Mouse (Mus musculus): ENCODE data around the gene Zscan10. TPM values are rescaled to one million over a fixed set of nuclear protein-coding genes. Genes with fewer than 3 reads are reported as not detected.

Gene Zscan10
- polyA plus RNA-seq, 1 experiment from 2014 or later, result not detected

- Histone ChIP-seq H3K9ac (replicated peaks; ENCODE audit: low read depth, low read length) (no peak overlapping the region), H3K9me3 (ENCODE audit: control insufficient read depth, low read depth, low read length) (no peaks in the 10 kb centered on the region), H3K4me1 (ENCODE audit: control insufficient read depth, insufficient read depth, low read length) (peaks cover 7% of the 10 kb centered on the region; the same call in 1 of the 2 replicates), H3K36me3 (ENCODE audit: control insufficient read depth, insufficient read depth, low read length) (peaks cover 47% of the 10 kb centered on the region), H3K4me3 (ENCODE audit: low read depth, low read length) (no peak overlapping the region), H3K27me3 (ENCODE audit: control insufficient read depth, insufficient read depth, low read length) (no peaks in the 10 kb centered on the region), H3K27ac (ENCODE audit: low read length) (no peak overlapping the region), H3K4me2 (replicated peaks; ENCODE audit: low read depth, low read length) (no peak overlapping the region)
- ATAC-seq (ENCODE audit: insufficient number of reproducible peaks, insufficient read depth, low FRiP score, low read depth), result no peak
- 80% methylated on average over 7 of the region's 7 CpGs for WGBS
These were observed 45.3 kb upstream of the Zscan10 start for GRCm38 (mm10) chr17:23555243-23555916.

GRCm38 (mm10) chr17:23559767-23560166 is 40.9 kb upstream of the Zscan10 start:
- Histone ChIP-seq H3K36me3 (ENCODE audit: control insufficient read depth, insufficient read depth, low read length) (peaks cover 53% of the 10 kb centered on the region), H3K4me3 (ENCODE audit: low read depth, low read length) (no peak overlapping the region), H3K9me3 (ENCODE audit: control insufficient read depth, low read depth, low read length) (no peaks in the 10 kb centered on the region), H3K27ac (ENCODE audit: low read length) (no peak overlapping the region), H3K4me1 (ENCODE audit: control insufficient read depth, insufficient read depth, low read length) (peaks cover 2% of the 10 kb centered on the region; the same call in 1 of the 2 replicates), H3K4me2 (replicated peaks; ENCODE audit: low read depth, low read length) (no peak overlapping the region), H3K27me3 (ENCODE audit: control insufficient read depth, insufficient read depth, low read length) (no peaks in the 10 kb centered on the region), H3K9ac (replicated peaks; ENCODE audit: low read depth, low read length) (no peak overlapping the region)
- WGBS, result 57% methylated on average over 11 of the region's 11 CpGs
- ATAC-seq (ENCODE audit: insufficient number of reproducible peaks, insufficient read depth, low FRiP score, low read depth), result no peak

DNA sequence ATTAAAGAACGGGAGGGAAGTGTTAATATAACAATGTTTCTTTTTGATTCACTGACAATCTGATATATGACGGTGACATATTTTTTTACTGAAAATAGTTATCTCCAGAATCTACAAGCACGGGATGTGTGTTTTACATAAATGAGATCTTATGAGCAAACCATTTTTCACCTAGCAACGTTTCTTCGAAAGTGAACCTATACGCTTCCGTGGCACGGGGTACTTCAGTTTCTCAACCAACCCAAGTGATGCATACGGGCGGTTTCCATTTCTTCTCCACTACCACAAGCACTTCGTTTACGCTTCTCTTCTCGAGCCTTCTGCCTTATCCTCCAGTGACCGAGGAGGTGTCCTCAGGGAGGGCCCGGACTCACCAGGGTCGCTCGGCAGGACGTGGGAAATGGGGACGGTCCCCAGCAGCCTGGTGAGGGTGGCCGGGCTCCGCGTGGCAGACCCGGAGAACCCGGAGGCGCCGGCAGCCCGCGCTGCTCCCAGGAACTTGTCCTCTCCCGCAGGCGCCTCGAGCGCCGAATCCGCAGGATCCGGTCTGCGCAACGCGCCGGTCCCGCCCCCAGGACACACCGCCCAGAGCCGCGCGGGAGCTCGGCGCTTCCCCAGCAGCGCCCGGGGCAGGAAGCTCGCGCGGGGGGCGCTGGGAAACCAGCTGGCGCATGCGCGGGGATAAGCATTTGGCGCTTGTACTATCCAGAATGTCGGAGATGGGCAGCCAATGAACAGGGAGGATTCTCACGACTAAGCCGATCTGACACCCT is 36.9 kb upstream of the Zscan10 start, which contains the start of gene Zfp213:
Zfp213 (minus strand) TSS at position 644 of the 773 bp plus-strand sequence.
- H3K4me3 ChIP-seq (ENCODE audit: low read depth, low read length), result peak within 1 kb of the TSS; percentile 71
- peak within 1 kb of the TSS; percentile 95 for H3K27ac ChIP-seq (ENCODE audit: low read length)
- peak; percentile 98 for ATAC-seq (ENCODE audit: insufficient number of reproducible peaks, insufficient read depth, low FRiP score, low read depth)
- H3K9ac ChIP-seq (replicated peaks; ENCODE audit: low read depth, low read length), result peak within 1 kb of the TSS; percentile 95
- peaks cover 5% of the 10 kb centered on the region; the same call in 1 of the 2 replicates for H3K4me1 ChIP-seq (ENCODE audit: control insufficient read depth, insufficient read depth, low read length)
- WGBS, result under 1% methylated on average over 59 of the region's 59 CpGs
- no peaks in the 10 kb centered on the region for H3K27me3 ChIP-seq (ENCODE audit: control insufficient read depth, insufficient read depth, low read length)
- H3K4me2 ChIP-seq (replicated peaks; ENCODE audit: low read depth, low read length), result peak within 1 kb of the TSS; percentile 80
- H3K36me3 ChIP-seq (ENCODE audit: control insufficient read depth, insufficient read depth, low read length), result peaks cover 20% of the 10 kb centered on the region
- no peaks in the 10 kb centered on the region for H3K9me3 ChIP-seq (ENCODE audit: control insufficient read depth, low read depth, low read length)

DNA sequence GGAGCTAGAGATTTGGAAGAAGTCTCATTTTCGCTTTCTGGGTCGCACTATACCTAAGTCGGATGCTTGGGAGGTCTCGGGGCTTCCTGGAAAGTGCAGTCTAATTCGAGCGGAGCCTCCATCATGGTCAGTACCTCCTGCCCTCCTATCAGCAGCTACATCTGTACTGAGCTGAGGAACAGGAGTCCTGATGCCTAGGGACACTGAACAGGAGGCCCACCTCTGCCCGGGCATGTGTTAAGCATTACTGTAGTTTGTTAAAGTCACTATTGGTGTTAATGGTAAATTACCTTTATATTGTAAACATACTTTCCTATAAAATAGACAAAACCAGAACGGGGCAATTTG is 36.3 kb upstream of the Zscan10 start:
- Histone ChIP-seq H3K4me3 (ENCODE audit: low read depth, low read length) (peak overlapping the region; percentile 71), H3K4me1 (ENCODE audit: control insufficient read depth, insufficient read depth, low read length) (peaks cover 5% of the 10 kb centered on the region; the same call in 1 of the 2 replicates), H3K27me3 (ENCODE audit: control insufficient read depth, insufficient read depth, low read length) (no peaks in the 10 kb centered on the region), H3K36me3 (ENCODE audit: control insufficient read depth, insufficient read depth, low read length) (peaks cover 15% of the 10 kb centered on the region), H3K9ac (replicated peaks; ENCODE audit: low read depth, low read length) (peak overlapping the region; percentile 95), H3K27ac (ENCODE audit: low read length) (peak overlapping the region; percentile 95; the same call in 1 of the 2 replicates), H3K4me2 (replicated peaks; ENCODE audit: low read depth, low read length) (peak overlapping the region; percentile 80), H3K9me3 (ENCODE audit: control insufficient read depth, low read depth, low read length) (no peaks in the 10 kb centered on the region)
- peak; percentile 75 for ATAC-seq (ENCODE audit: insufficient number of reproducible peaks, insufficient read depth, low FRiP score, low read depth)
- WGBS, result 0% methylated on average over 8 of the region's 8 CpGs

- no peak for ATAC-seq (ENCODE audit: insufficient number of reproducible peaks, insufficient read depth, low FRiP score, low read depth)
- Histone ChIP-seq H3K9ac (replicated peaks; ENCODE audit: low read depth, low read length) (no peak overlapping the region), H3K27me3 (ENCODE audit: control insufficient read depth, insufficient read depth, low read length) (no peaks in the 10 kb centered on the region), H3K27ac (ENCODE audit: low read length) (no peak overlapping the region), H3K36me3 (ENCODE audit: control insufficient read depth, insufficient read depth, low read length) (no peaks in the 10 kb centered on the region), H3K4me2 (replicated peaks; ENCODE audit: low read depth, low read length) (no peak overlapping the region), H3K4me3 (ENCODE audit: low read depth, low read length) (no peak overlapping the region), H3K4me1 (ENCODE audit: control insufficient read depth, insufficient read depth, low read length) (peaks cover 5% of the 10 kb centered on the region; the same call in 1 of the 2 replicates), H3K9me3 (ENCODE audit: control insufficient read depth, low read depth, low read length) (no peaks in the 10 kb centered on the region)
- WGBS, result 50% methylated on average over 5 of the region's 5 CpGs
These were observed 33.9 kb upstream of the Zscan10 start for GRCm38 (mm10) chr17:23566787-23567186.

DNA sequence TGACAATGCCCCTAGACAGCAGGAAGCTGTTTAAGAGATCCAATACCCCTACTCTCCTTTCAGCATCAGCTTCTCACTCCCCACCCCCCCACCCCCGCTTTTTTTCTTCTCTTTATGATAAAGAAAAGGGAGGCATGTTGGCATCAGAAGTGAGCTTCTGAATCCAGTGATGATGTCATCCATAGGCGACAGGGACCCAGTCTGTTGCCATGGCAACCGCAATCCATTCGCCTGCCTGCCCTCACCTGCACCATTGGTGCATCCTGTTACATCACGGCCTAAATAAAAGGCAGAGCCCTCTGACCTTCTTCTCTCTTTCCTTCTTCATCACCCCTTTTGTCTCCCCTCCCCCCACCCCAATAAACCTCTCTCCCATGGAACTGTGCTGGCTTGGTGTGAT is 32.3 kb upstream of the Zscan10 start:
- no peak overlapping the region for H3K4me2 ChIP-seq (replicated peaks; ENCODE audit: low read depth, low read length)
- H3K36me3 ChIP-seq (ENCODE audit: control insufficient read depth, insufficient read depth, low read length), result no peaks in the 10 kb centered on the region
- H3K27me3 ChIP-seq (ENCODE audit: control insufficient read depth, insufficient read depth, low read length), result no peaks in the 10 kb centered on the region
- no peak overlapping the region for H3K27ac ChIP-seq (ENCODE audit: low read length)
- 44% methylated on average over 5 of the region's 5 CpGs for WGBS
- peaks cover 5% of the 10 kb centered on the region; the same call in 1 of the 2 replicates for H3K4me1 ChIP-seq (ENCODE audit: control insufficient read depth, insufficient read depth, low read length)
- ATAC-seq (ENCODE audit: insufficient number of reproducible peaks, insufficient read depth, low FRiP score, low read depth), result no peak
- no peak overlapping the region for H3K9ac ChIP-seq (replicated peaks; ENCODE audit: low read depth, low read length)
- no peaks in the 10 kb centered on the region for H3K9me3 ChIP-seq (ENCODE audit: control insufficient read depth, low read depth, low read length)
- no peak overlapping the region for H3K4me3 ChIP-seq (ENCODE audit: low read depth, low read length)

DNA sequence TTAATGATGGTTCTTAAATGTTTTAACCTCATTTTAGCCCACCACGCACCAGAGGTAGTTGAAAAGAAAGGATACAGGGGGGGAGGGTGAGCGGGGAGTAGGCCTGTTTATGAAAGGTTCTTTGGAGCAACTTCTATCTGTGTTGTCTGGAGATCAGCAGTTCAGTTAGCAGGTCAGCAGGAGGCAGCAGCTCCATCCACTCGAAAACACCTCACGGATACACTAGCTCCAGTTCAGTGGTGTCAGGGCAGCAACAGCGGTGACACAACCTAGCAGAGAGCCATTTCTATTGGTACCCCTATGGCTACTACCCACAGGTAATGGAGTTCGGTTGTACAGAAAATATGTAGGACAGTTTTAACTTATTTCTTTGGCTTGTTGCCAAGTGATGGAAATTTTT is 30.6 kb upstream of the Zscan10 start:
- Histone ChIP-seq H3K9me3 (ENCODE audit: control insufficient read depth, low read depth, low read length) (no peaks in the 10 kb centered on the region), H3K36me3 (ENCODE audit: control insufficient read depth, insufficient read depth, low read length) (peaks cover 3% of the 10 kb centered on the region; the same call in 1 of the 2 replicates), H3K9ac (replicated peaks; ENCODE audit: low read depth, low read length) (no peak overlapping the region), H3K4me3 (ENCODE audit: low read depth, low read length) (no peak overlapping the region), H3K4me2 (replicated peaks; ENCODE audit: low read depth, low read length) (no peak overlapping the region), H3K27me3 (ENCODE audit: control insufficient read depth, insufficient read depth, low read length) (no peaks in the 10 kb centered on the region), H3K27ac (ENCODE audit: low read length) (no peak overlapping the region), H3K4me1 (ENCODE audit: control insufficient read depth, insufficient read depth, low read length) (peaks cover under 1% of the 10 kb centered on the region; the same call in 1 of the 2 replicates)
- WGBS, result 40% methylated on average over 6 of the region's 6 CpGs
- ATAC-seq (ENCODE audit: insufficient number of reproducible peaks, insufficient read depth, low FRiP score, low read depth), result peak; percentile 49; the same call in 1 of the 2 replicates

GRCm38 (mm10) chr17:23571084-23571483 is 29.6 kb upstream of the Zscan10 start:
- no peak for ATAC-seq (ENCODE audit: insufficient number of reproducible peaks, insufficient read depth, low FRiP score, low read depth)
- H3K4me1 ChIP-seq (ENCODE audit: control insufficient read depth, insufficient read depth, low read length), result no peaks in the 10 kb centered on the region
- H3K4me2 ChIP-seq (replicated peaks; ENCODE audit: low read depth, low read length), result no peak overlapping the region
- H3K27me3 ChIP-seq (ENCODE audit: control insufficient read depth, insufficient read depth, low read length), result no peaks in the 10 kb centered on the region
- H3K36me3 ChIP-seq (ENCODE audit: control insufficient read depth, insufficient read depth, low read length), result peaks cover 13% of the 10 kb centered on the region
- no peak overlapping the region for H3K27ac ChIP-seq (ENCODE audit: low read length)
- 17% methylated on average over 5 of the region's 5 CpGs for WGBS
- H3K9ac ChIP-seq (replicated peaks; ENCODE audit: low read depth, low read length), result no peak overlapping the region
- H3K4me3 ChIP-seq (ENCODE audit: low read depth, low read length), result no peak overlapping the region
- peaks cover 6% of the 10 kb centered on the region; the same call in 1 of the 2 replicates for H3K9me3 ChIP-seq (ENCODE audit: control insufficient read depth, low read depth, low read length)
